23 mouse cellular contexts compared by ENCODE assay signal in the genomic region with DNA sequence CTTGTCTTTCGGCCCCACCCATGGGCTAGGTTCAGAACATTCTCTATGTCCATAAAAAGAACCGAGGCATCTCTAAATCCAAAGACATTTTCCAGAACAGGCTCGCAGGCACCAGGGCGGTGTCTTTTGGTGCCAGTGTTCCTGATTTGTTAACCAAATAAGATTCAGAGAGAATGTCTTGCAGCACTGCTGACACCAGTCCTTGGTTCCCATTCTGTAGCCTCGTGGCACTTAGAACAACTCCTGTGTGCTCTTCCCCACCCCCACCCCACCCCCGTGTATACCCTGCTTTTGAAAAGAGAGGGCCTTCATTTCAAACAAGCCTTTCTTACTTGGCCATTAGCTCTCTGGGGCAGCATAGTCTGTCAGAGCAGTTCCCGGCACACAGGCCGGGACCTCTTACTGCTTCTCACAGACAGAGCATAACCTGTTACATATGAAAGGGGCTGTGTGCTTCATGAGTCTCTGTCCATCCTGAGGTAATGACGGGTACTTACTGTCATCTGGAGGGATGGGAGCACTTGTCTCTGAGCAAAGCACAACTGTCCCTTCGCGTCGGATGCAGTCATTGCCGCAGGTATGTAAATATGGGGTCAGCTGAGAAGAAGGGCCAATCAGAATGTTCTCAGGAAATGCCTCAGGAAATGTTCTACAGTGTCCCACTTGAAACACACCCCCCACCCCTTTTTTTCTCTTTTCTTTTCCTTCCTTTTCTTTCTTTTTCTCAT. TPM values are rescaled to one million over a fixed set of nuclear protein-coding genes. Genes with fewer than 3 reads are reported as not detected.
DNase-seq lines count a peak whose midpoint lies in the region; ATAC-seq and TF ChIP-seq lines count a peak whose summit lies in the region.
"Had no signal": no experiment of that assay in that cellular context is flagged by ENCODE, and none has a peak within 500 bp of the region (broad histone marks: within the 10 kb centered on the region; RNA-seq: fewer than 3 reads in every experiment).

No protein-coding gene starts in this region.

- H3K9me3 ChIP-seq in midbrain, embryonic 13.5 days, result no peaks in the 10 kb centered on the region
- no peaks in the 10 kb centered on the region for H3K9me3 ChIP-seq in midbrain, postnatal 0 days (ENCODE audit: low read length)
- H3K9me3 ChIP-seq: limb, embryonic 13.5 days; neural tube, embryonic 13.5 days had no signal

- no peaks in the 10 kb centered on the region for H3K4me1 ChIP-seq in midbrain, embryonic 13.5 days (replicated peaks)
- no peaks in the 10 kb centered on the region for H3K4me1 ChIP-seq in midbrain, postnatal 0 days (ENCODE audit: insufficient read depth, low read length)
- H3K4me1 ChIP-seq: limb, embryonic 13.5 days; neural tube, embryonic 13.5 days had no signal

- 80% methylated on average over 13 of the region's 13 CpGs for WGBS in midbrain, embryonic 13.5 days
- 78% methylated on average over 13 of the region's 13 CpGs for WGBS in midbrain, postnatal 0 days

- no peak for DNase-seq in frontal cortex, postnatal 10 days (ENCODE audit: low spot score in 2 of 2)
- DNase-seq in midbrain, postnatal 0 days (ENCODE audit: low spot score), result no peak
- DNase-seq in brain, embryonic 14.5 days (ENCODE audit: low read depth), result peak; percentile 19
- no peak for DNase-seq in left cerebral cortex, postnatal 4 days
- no peak for DNase-seq in gastrocnemius, postnatal 14 days
- DNase-seq: cerebellum, adult 11 months; cerebellum, postnatal 10 days; embryo, embryonic 11 days; heart, postnatal 10 days; kidney, adult 11 months; kidney, postnatal 10 days; lung, adult 2 months; lung, postnatal 36 days; spleen, adult 18-20 months; thymus, postnatal 4 days had no signal

- no peak overlapping the region for H3K27ac ChIP-seq in midbrain, embryonic 13.5 days
- no peak overlapping the region for H3K27ac ChIP-seq in midbrain, postnatal 0 days (ENCODE audit: low read depth, low read length)
- H3K27ac ChIP-seq: limb, embryonic 13.5 days; neural tube, embryonic 13.5 days had no signal

- H3K9ac ChIP-seq in midbrain, embryonic 13.5 days (replicated peaks), result no peak overlapping the region
- H3K9ac ChIP-seq in midbrain, postnatal 0 days (replicated peaks; ENCODE audit: low read length, poor library complexity, severe bottlenecking), result no peak overlapping the region
- H3K9ac ChIP-seq: limb, embryonic 13.5 days; neural tube, embryonic 13.5 days had no signal

- no peaks in the 10 kb centered on the region for H3K27me3 ChIP-seq in midbrain, embryonic 13.5 days
- H3K27me3 ChIP-seq in midbrain, postnatal 0 days (ENCODE audit: insufficient read depth, low read length), result no peaks in the 10 kb centered on the region
- H3K27me3 ChIP-seq: limb, embryonic 13.5 days; neural tube, embryonic 13.5 days had no signal

- peaks cover 38% of the 10 kb centered on the region for H3K36me3 ChIP-seq in midbrain, embryonic 13.5 days
- H3K36me3 ChIP-seq in midbrain, postnatal 0 days (ENCODE audit: insufficient read depth, low read length), result peaks cover 30% of the 10 kb centered on the region

- ATAC-seq in frontal cortex, adult (ENCODE audit: low TSS enrichment), result peak; percentile 39
- 0 out of 2 replicates have a peak, but pooled peaks have one; percentile 37 for ATAC-seq in midbrain, embryonic 13.5 days
- ATAC-seq in midbrain, postnatal 0 days (ENCODE audit: low FRiP score), result no peak
- ATAC-seq: activated CD4-positive, CD25-positive, alpha-beta regulatory T cell, adult 4 months had no signal

- TF ChIP-seq CTCF in midbrain, postnatal 0 days (IDR thresholded peaks at IDR 0.05), result no peak
- TF ChIP-seq CTCF in brain, embryonic 14.5 days (IDR thresholded peaks at IDR 0.05; ENCODE audit: borderline replicate concordance, extremely low read depth, insufficient read depth, insufficient read length), result no peak

- H3K4me3 ChIP-seq in midbrain, embryonic 13.5 days (replicated peaks), result no peak overlapping the region
- H3K4me3 ChIP-seq in midbrain, postnatal 0 days (ENCODE audit: low read depth, low read length), result no peak overlapping the region
- H3K4me3 ChIP-seq: limb, embryonic 13.5 days; neural tube, embryonic 13.5 days had no signal

- intact Hi-C loops in left cerebral cortex, postnatal 4 days (cut with DNase I), result no loop called here
- intact Hi-C loops in gastrocnemius, postnatal 14 days (cut with DNase I; ENCODE audit: low total_unique reads), result no loop called here

- no peak for TF ChIP-seq POLR2A in brain, embryonic 14.5 days (IDR thresholded peaks at IDR 0.05; ENCODE audit: borderline replicate concordance, extremely low read depth, insufficient read depth, insufficient read length, poor library complexity, severe bottlenecking)

- H3K4me2 ChIP-seq in midbrain, embryonic 13.5 days (replicated peaks), result no peak overlapping the region
- H3K4me2 ChIP-seq in midbrain, postnatal 0 days (ENCODE audit: low read depth, low read length, poor library complexity, severe bottlenecking), result no peak overlapping the region
- H3K4me2 ChIP-seq: heart, embryonic 11.5 days; limb, embryonic 13.5 days; neural tube, embryonic 13.5 days had no signal

RNA-seq across cellular contexts. Expression of gene Il17rb, which starts 9.8 kb away (rescaled TPM):
- 0.80 and 1.1 TPM in 2 replicates for polyA plus RNA-seq in midbrain, embryonic 13.5 days (2015; fragmentation: Nextera tagmentation; extraction: Ambion mirVana)
- total RNA-seq in midbrain, postnatal 0 days (2014; rRNA removed), result 1.7 and 1.9 TPM in 2 replicates
- 1.3 and 1.8 TPM in 2 replicates for polyA plus RNA-seq in midbrain, postnatal 0 days (2015; fragmentation: Nextera tagmentation; extraction: Ambion mirVana)
- 0.43 and 0.60 TPM in 2 replicates for polyA plus RNA-seq in brain, embryonic 14.5 days (2012; rRNA removed)
- 1 to 10 TPM; 1.2 to 2.4 TPM for total RNA-seq in left cerebral cortex, postnatal 4 days (2021)
- under 1 TPM in 1 of 2 experiments, not detected in 1; 0.10 TPM for total RNA-seq in gastrocnemius, postnatal 14 days (2021)
- total RNA-seq: megakaryocyte-erythroid progenitor cell, adult 5-6 weeks; monocyte, adult 5-6 weeks had no signal

RNA-seq across cellular contexts. Expression of gene Chdh, which starts 9.9 kb away (rescaled TPM):
- 0.26 and 0.28 TPM in 2 replicates for polyA plus RNA-seq in midbrain, embryonic 13.5 days (2015; fragmentation: Nextera tagmentation; extraction: Ambion mirVana)
- 1.6 and 2.5 TPM in 2 replicates for total RNA-seq in midbrain, postnatal 0 days (2014; rRNA removed)
- 0.34 and 0.65 TPM in 2 replicates for polyA plus RNA-seq in midbrain, postnatal 0 days (2015; fragmentation: Nextera tagmentation; extraction: Ambion mirVana)
- polyA plus RNA-seq in brain, embryonic 14.5 days (2012; rRNA removed), result 0.26 and 0.51 TPM in 2 replicates
- total RNA-seq in left cerebral cortex, postnatal 4 days (2021), result 1 to 10 TPM in 1 of 2 experiments, under 1 TPM in 1; 0.94 to 1.2 TPM
- under 1 TPM; 0.20 to 0.49 TPM for total RNA-seq in gastrocnemius, postnatal 14 days (2021)
- total RNA-seq: monocyte, adult 5-6 weeks had no signal

RNA-seq across cellular contexts. Expression of gene Actr8, which starts 20.8 kb away (rescaled TPM):
- 92.3 and 96.5 TPM in 2 replicates for polyA plus RNA-seq in midbrain, embryonic 13.5 days (2015; fragmentation: Nextera tagmentation; extraction: Ambion mirVana)
- total RNA-seq in midbrain, postnatal 0 days (2014; rRNA removed), result 43.7 and 44.7 TPM in 2 replicates
- 46.5 and 49.0 TPM in 2 replicates for polyA plus RNA-seq in midbrain, postnatal 0 days (2015; fragmentation: Nextera tagmentation; extraction: Ambion mirVana)
- polyA plus RNA-seq in brain, embryonic 14.5 days (2012; rRNA removed), result 49.4 and 59.5 TPM in 2 replicates
- 10 to 100 TPM; 65.9 to 70.9 TPM for total RNA-seq in left cerebral cortex, postnatal 4 days (2021)
- total RNA-seq in gastrocnemius, postnatal 14 days (2021), result 10 to 100 TPM; 24.1 to 29.7 TPM

RNA-seq across cellular contexts. Expression of gene Selenok, which starts 30.8 kb away (rescaled TPM):
- 449 and 471 TPM in 2 replicates for polyA plus RNA-seq in midbrain, embryonic 13.5 days (2015; fragmentation: Nextera tagmentation; extraction: Ambion mirVana)
- 82.8 and 125 TPM in 2 replicates for total RNA-seq in midbrain, postnatal 0 days (2014; rRNA removed)
- 420 and 430 TPM in 2 replicates for polyA plus RNA-seq in midbrain, postnatal 0 days (2015; fragmentation: Nextera tagmentation; extraction: Ambion mirVana)
- 150 and 158 TPM in 2 replicates for polyA plus RNA-seq in brain, embryonic 14.5 days (2012; rRNA removed)
- total RNA-seq in left cerebral cortex, postnatal 4 days (2021), result 100 to 1,000 TPM; 105 to 123 TPM
- total RNA-seq in gastrocnemius, postnatal 14 days (2021), result 10 to 100 TPM; 55.1 to 60.3 TPM
